Mouse (Mus musculus) kidney, adult 2 months (tissue): Measurements from ENCODE around the gene Gpi1.

Experiments used
- CTCF ChIP-seq: fragments of 200-500 bp; conservative IDR thresholded peaks from 2 replicates; pipeline ENCODE4 v1.5.1; 2011; ENCODE audit warnings: low read depth, mild to moderate bottlenecking, control low read depth, low read length, moderate library complexity, mixed read lengths; ENCODE audit not compliant: insufficient read depth, insufficient read length
- POLR2A ChIP-seq: fragments of 200-500 bp; IDR thresholded peaks from one replicate; pipeline ENCODE4 v1.6.1; 2011; ENCODE audit warnings: low read depth, low read length, control low read depth

DNA sequence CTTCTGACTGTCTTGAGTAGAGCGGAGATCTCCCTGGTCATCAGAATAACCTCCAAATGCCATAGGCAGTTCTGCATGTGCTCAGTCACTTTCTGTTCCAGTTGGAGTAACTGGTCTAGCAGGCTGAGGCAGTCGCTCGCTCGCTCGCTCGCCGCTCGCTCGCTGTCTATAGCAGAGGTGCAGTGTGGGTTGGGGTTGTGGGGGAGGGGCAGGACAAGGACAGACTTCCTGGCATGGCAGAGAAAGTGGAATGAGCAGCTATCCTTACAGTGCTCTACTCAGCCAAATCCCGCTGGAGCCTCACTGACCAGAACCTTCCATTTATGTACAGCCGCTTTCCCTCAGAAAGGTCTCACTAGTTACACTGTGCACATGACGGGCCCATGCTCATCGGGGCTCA, 46.8 kb downstream of the Gpi1 start:
- TF ChIP-seq CTCF, result no peak
- TF ChIP-seq POLR2A, result no peak
